Mouse (Mus musculus): ENCODE results near the gene Shc4.

- TF ChIP-seq CHD2 (IDR thresholded peaks at IDR 0.05; ENCODE audit: low read depth, low read length) = no peak
- TF ChIP-seq MAFK (IDR thresholded peaks at IDR 0.05; ENCODE audit: insufficient read depth, low read depth, low read length) = no peak
- no peak for TF ChIP-seq ZNF384 (IDR thresholded peaks at IDR 0.05; ENCODE audit: low read depth, low read length)
- TF ChIP-seq ZC3H11A (IDR thresholded peaks at IDR 0.05; ENCODE audit: borderline replicate concordance, low read depth, low read length) = no peak
- no peak for TF ChIP-seq HCFC1 (IDR thresholded peaks at IDR 0.05; ENCODE audit: borderline replicate concordance, insufficient read depth, low read length)
Observed at GRCm38 (mm10) chr2:125598958-125599357, 125.0 kb downstream of the Shc4 start.

Measured in ES-E14 (cell line).